Mouse (Mus musculus): Measurements from ENCODE around the gene Ace. TPM values are rescaled to one million over a fixed set of nuclear protein-coding genes. Genes with fewer than 3 reads are reported as not detected.

Ace gene
- polyA plus RNA-seq, 1 experiment from 2014 or later, result 4.8 TPM

DNA sequence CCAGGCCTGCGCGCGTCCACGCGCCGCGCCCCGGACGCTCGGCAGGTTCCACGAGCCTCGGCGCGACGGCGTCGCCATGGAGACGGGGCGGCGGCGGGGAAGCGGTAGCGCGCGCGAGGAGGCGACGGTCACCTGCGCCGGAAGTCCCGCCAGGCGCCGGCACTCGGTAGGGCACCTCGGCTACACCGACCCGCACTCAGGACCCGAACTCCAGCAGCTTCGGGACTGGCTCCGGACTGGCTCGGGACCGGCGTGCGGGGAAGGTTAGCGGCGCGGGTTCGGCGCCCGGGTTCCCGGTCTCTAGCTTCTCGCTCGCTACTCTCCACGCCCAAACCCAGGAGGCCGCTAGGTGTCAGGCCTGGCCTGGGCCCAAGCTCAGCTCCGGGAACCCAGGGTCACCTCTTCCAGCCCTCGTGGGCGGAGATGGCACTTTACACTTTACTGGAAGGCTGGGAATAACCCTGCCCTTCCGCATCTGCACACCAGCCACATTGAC, 23.6 kb upstream of the Ace start:
- Histone ChIP-seq H3K4me3 (ENCODE audit: low read length) (peak overlapping the region; percentile 70), H3K27me3 (ENCODE audit: control insufficient read depth, insufficient read depth, low read length) (peaks cover 4% of the 10 kb centered on the region), H3K9me3 (ENCODE audit: control insufficient read depth, low read length) (no peaks in the 10 kb centered on the region), H3K27ac (ENCODE audit: low read depth, low read length) (peak overlapping the region; percentile 57), H3K4me2 (replicated peaks; ENCODE audit: low read depth, low read length) (peak overlapping the region; percentile 85), H3K36me3 (ENCODE audit: control insufficient read depth, insufficient read depth, low read length) (no peaks in the 10 kb centered on the region), H3K9ac (ENCODE audit: low read depth, low read length) (peak overlapping the region; percentile 72), H3K4me1 (ENCODE audit: control insufficient read depth, insufficient read depth, low read length) (peaks cover 4% of the 10 kb centered on the region; the same call in 1 of the 2 replicates)
- ATAC-seq (ENCODE audit: low FRiP score, low TSS enrichment), result peak; percentile 68
- WGBS, result under 1% methylated on average over 59 of the region's 59 CpGs

DNA sequence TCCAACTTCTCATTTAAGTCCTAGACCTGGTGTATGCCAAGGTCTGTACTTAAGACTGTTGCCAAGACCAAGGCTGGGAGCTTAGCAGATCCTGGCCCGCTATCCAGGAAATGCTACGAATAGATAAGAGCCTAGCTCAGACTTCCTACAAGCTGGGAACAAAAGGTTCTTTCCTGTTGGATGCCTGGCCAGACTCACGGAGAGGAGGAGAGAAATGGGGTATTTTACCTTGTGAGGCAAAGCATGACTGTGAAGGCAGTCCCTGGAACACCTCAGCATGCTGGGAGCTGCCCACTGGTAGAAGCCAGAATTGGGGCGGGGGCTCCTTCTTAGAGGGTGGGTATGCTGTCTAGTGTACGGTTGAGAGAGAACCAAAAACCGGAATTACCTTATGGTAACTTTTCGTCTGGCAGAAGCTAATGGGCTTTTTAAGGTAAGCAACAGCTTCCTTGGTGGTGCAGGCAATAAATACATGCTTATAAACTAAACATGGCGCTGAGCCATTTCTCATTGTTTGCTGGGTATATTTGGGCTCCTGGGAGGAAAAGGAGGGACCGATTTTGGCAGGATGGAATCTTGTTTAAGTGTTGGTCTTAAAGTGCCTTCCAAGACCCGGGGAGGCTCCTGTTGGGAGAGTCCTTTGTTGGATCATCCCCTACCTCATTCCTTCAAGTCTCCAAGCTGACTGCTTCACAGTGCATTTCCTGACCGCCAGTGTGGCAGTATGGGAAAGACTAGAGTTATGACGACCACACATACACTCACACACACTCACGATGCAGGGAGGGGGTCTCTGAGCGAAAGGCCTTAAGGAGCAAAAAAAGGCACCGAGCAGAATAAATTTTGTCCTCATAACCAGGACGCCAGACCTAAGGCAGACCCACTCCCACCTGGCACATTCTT, 22.7 kb upstream of the Ace start:
- Histone ChIP-seq H3K9ac (ENCODE audit: low read depth, low read length) (peak overlapping the region; percentile 72; the same call in 1 of the 2 replicates), H3K27me3 (ENCODE audit: control insufficient read depth, insufficient read depth, low read length) (peaks cover 4% of the 10 kb centered on the region), H3K4me1 (ENCODE audit: control insufficient read depth, insufficient read depth, low read length) (peaks cover 4% of the 10 kb centered on the region; the same call in 1 of the 2 replicates), H3K27ac (ENCODE audit: low read depth, low read length) (no peak overlapping the region), H3K4me3 (ENCODE audit: low read length) (peak overlapping the region; percentile 70; the same call in 1 of the 2 replicates), H3K9me3 (ENCODE audit: control insufficient read depth, low read length) (no peaks in the 10 kb centered on the region), H3K36me3 (ENCODE audit: control insufficient read depth, insufficient read depth, low read length) (no peaks in the 10 kb centered on the region), H3K4me2 (replicated peaks; ENCODE audit: low read depth, low read length) (peak overlapping the region; percentile 85)
- ATAC-seq (ENCODE audit: low FRiP score, low TSS enrichment), result no peak
- WGBS, result 78% methylated on average over 16 of the region's 16 CpGs

DNA sequence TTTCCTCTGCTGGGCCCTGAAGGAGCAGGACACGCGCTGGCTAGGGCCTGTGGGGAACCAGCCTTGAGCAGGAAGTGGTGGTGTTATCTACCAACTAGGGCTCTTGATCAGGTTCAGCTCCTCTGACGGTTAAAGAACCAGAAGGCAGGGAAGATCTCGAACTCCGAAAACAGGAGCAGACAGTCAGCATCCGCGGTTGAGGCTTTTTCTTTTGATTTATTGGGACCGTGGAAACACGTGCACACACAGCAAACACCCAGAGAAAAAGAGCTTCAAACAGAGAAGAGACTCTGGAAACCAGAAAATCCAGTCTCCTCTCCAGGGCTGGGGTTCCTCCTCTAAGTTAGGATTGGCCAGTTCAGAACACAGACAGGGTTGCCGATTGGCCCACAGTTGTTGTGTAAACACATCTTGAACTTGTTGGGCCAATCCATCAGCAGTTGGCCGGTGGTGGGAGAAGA, 21.0 kb upstream of the Ace start:
- Histone ChIP-seq H3K36me3 (ENCODE audit: control insufficient read depth, insufficient read depth, low read length) (no peaks in the 10 kb centered on the region), H3K4me3 (ENCODE audit: low read length) (no peak overlapping the region), H3K27ac (ENCODE audit: low read depth, low read length) (no peak overlapping the region), H3K4me1 (ENCODE audit: control insufficient read depth, insufficient read depth, low read length) (peaks cover 4% of the 10 kb centered on the region; the same call in 1 of the 2 replicates), H3K9me3 (ENCODE audit: control insufficient read depth, low read length) (no peaks in the 10 kb centered on the region), H3K27me3 (ENCODE audit: control insufficient read depth, insufficient read depth, low read length) (peaks cover 4% of the 10 kb centered on the region), H3K4me2 (replicated peaks; ENCODE audit: low read depth, low read length) (no peak overlapping the region), H3K9ac (ENCODE audit: low read depth, low read length) (no peak overlapping the region)
- no peak for ATAC-seq (ENCODE audit: low FRiP score, low TSS enrichment)
- WGBS, result 48% methylated on average over 11 of the region's 11 CpGs

DNA sequence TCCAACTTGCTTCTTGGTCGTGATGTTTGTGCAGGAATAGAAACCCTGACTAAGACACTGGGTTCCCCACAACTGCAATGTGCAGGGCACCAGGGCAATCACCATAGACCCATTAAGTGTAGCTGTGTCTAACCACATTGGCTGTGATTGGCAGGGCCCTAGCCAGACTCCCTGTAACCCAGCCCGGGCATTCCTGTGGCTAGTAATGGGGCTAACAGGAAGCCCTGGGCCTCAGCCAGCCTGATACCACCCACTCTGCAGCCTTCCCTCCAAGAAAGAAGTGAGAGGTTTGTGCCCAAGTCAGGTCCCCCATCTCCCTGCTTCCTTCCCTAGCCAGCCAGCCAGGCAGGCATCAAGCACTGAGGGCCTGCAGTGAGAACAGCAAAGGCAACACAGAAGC, 19.5 kb upstream of the Ace start:
- Histone ChIP-seq H3K4me1 (ENCODE audit: control insufficient read depth, insufficient read depth, low read length) (peaks cover 4% of the 10 kb centered on the region; the same call in 1 of the 2 replicates), H3K9ac (ENCODE audit: low read depth, low read length) (no peak overlapping the region), H3K4me3 (ENCODE audit: low read length) (no peak overlapping the region), H3K9me3 (ENCODE audit: control insufficient read depth, low read length) (no peaks in the 10 kb centered on the region), H3K27ac (ENCODE audit: low read depth, low read length) (no peak overlapping the region), H3K36me3 (ENCODE audit: control insufficient read depth, insufficient read depth, low read length) (no peaks in the 10 kb centered on the region), H3K4me2 (replicated peaks; ENCODE audit: low read depth, low read length) (no peak overlapping the region), H3K27me3 (ENCODE audit: control insufficient read depth, insufficient read depth, low read length) (peaks cover 4% of the 10 kb centered on the region)
- 81% methylated on average over 2 of the region's 2 CpGs for WGBS
- ATAC-seq (ENCODE audit: low FRiP score, low TSS enrichment), result no peak

DNA sequence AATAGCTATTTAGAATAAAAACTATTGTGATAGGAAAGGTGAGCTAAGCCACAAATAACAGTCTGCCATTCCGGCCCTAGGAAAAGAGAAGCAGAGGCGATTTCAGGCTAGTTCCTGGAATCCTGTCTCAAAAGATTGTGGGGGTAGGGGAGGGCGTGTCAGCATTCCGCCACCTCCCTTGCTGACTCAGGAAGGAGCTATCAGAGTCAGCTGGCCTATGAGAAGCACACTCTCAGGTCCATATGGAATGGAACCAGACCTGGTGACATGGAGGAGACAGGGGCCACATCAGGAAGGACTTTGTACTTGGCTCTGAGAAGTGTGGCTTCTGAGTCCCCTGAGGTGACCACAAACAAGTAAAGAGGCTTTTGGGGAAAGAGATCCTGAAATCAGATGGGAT, 17.2 kb upstream of the Ace start:
- ATAC-seq (ENCODE audit: low FRiP score, low TSS enrichment), result no peak
- WGBS, result 72% methylated on average over 4 of the region's 4 CpGs
- Histone ChIP-seq H3K4me3 (ENCODE audit: low read length) (no peak overlapping the region), H3K4me1 (ENCODE audit: control insufficient read depth, insufficient read depth, low read length) (no peaks in the 10 kb centered on the region), H3K9me3 (ENCODE audit: control insufficient read depth, low read length) (no peaks in the 10 kb centered on the region), H3K27ac (ENCODE audit: low read depth, low read length) (no peak overlapping the region), H3K36me3 (ENCODE audit: control insufficient read depth, insufficient read depth, low read length) (no peaks in the 10 kb centered on the region), H3K9ac (ENCODE audit: low read depth, low read length) (peak overlapping the region; percentile 28; the same call in 1 of the 2 replicates), H3K4me2 (replicated peaks; ENCODE audit: low read depth, low read length) (no peak overlapping the region), H3K27me3 (ENCODE audit: control insufficient read depth, insufficient read depth, low read length) (no peaks in the 10 kb centered on the region)

DNA sequence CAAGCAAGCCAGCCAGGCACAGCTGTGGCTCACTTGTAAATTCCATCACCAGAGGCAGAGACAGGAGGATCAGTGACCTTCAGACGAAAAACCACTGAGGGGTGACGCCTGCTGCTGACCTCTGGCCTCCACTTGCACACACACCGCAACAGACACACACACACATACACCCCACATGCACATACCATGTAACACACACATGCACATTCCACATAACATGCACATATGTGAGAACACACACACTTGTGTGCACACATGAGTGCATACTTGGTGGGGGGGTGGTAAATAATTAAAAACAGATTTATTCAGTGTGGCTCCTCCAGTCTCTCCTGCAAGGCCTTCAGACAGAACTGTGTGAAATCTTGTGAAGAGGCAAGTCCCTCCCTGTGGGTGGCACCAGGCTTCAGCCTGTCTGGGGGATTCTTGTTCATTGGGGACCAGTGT, 16.1 kb upstream of the Ace start:
- Histone ChIP-seq H3K36me3 (ENCODE audit: control insufficient read depth, insufficient read depth, low read length) (no peaks in the 10 kb centered on the region), H3K9me3 (ENCODE audit: control insufficient read depth, low read length) (no peaks in the 10 kb centered on the region), H3K27me3 (ENCODE audit: control insufficient read depth, insufficient read depth, low read length) (no peaks in the 10 kb centered on the region), H3K27ac (ENCODE audit: low read depth, low read length) (no peak overlapping the region; the same call in 1 of the 2 replicates), H3K4me3 (ENCODE audit: low read length) (no peak overlapping the region), H3K4me2 (replicated peaks; ENCODE audit: low read depth, low read length) (no peak overlapping the region), H3K4me1 (ENCODE audit: control insufficient read depth, insufficient read depth, low read length) (no peaks in the 10 kb centered on the region), H3K9ac (ENCODE audit: low read depth, low read length) (no peak overlapping the region)
- peak; percentile 56; the same call in 1 of the 2 replicates for ATAC-seq (ENCODE audit: low FRiP score, low TSS enrichment)
- WGBS, result 24% methylated on average over 3 of the region's 3 CpGs

DNA sequence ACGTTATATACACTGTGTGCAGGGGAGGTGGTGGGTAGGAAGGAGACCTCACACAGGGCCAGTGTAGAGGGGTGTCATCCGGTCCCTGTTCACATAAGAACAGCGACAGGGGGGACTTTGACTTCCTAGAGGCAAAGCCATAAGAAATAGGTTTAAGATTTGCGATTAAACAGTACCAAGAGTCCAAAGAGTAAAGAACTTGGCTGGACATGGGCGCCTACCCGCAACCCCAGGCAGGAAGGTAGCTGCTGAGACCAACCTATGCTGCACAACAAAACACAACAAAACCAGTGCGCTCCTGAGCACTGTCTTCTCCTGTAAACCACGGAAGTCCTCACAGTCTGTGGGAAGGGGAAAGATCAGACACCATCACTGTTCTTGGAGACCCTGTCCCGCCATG, 15.6 kb upstream of the Ace start:
- Histone ChIP-seq H3K27ac (ENCODE audit: low read depth, low read length) (no peak overlapping the region; the same call in 1 of the 2 replicates), H3K4me2 (replicated peaks; ENCODE audit: low read depth, low read length) (no peak overlapping the region), H3K4me1 (ENCODE audit: control insufficient read depth, insufficient read depth, low read length) (no peaks in the 10 kb centered on the region), H3K9ac (ENCODE audit: low read depth, low read length) (no peak overlapping the region), H3K4me3 (ENCODE audit: low read length) (no peak overlapping the region), H3K27me3 (ENCODE audit: control insufficient read depth, insufficient read depth, low read length) (no peaks in the 10 kb centered on the region), H3K36me3 (ENCODE audit: control insufficient read depth, insufficient read depth, low read length) (no peaks in the 10 kb centered on the region), H3K9me3 (ENCODE audit: control insufficient read depth, low read length) (no peaks in the 10 kb centered on the region)
- 84% methylated on average over 9 of the region's 9 CpGs for WGBS
- ATAC-seq (ENCODE audit: low FRiP score, low TSS enrichment), result no peak

DNA sequence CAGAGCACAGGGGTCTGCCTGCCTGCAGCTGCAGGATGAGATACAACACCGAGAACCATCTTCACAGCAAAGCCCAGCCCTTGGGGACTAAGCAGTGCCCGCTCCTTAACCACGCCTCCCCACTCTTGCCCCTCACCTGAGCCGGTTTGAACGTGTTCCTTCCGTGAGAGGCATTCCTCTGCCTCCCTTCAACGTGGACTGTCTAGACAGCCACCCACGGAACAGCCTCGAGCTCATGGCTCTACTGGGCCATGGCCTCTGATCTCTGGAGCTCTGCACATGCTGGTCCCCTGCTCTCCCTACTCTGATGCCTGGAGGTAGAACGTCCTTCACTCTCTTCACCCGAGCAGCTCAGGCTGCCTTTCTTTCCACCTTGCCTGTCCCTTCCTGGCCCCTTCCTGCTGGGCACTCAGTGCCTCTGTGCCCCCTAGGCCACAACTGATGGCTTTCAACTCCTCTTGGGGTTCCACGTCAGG, 14.8 kb upstream of the Ace start, which contains the start of gene Cyb561:
Gene Cyb561 (minus strand): TSS at position 426 of the 476 bp plus-strand sequence.
- WGBS, result 68% methylated on average over 12 of the region's 12 CpGs
- no peaks in the 10 kb centered on the region for H3K27me3 ChIP-seq (ENCODE audit: control insufficient read depth, insufficient read depth, low read length)
- no peaks in the 10 kb centered on the region for H3K4me1 ChIP-seq (ENCODE audit: control insufficient read depth, insufficient read depth, low read length)
- H3K27ac ChIP-seq (ENCODE audit: low read depth, low read length), result no peak within 1 kb of the TSS
- ATAC-seq (ENCODE audit: low FRiP score, low TSS enrichment), result no peak
- H3K36me3 ChIP-seq (ENCODE audit: control insufficient read depth, insufficient read depth, low read length), result no peaks in the 10 kb centered on the region
- no peak within 1 kb of the TSS for H3K4me2 ChIP-seq (replicated peaks; ENCODE audit: low read depth, low read length)
- no peaks in the 10 kb centered on the region for H3K9me3 ChIP-seq (ENCODE audit: control insufficient read depth, low read length)
- no peak within 1 kb of the TSS for H3K4me3 ChIP-seq (ENCODE audit: low read length)
- H3K9ac ChIP-seq (ENCODE audit: low read depth, low read length), result no peak within 1 kb of the TSS

DNA sequence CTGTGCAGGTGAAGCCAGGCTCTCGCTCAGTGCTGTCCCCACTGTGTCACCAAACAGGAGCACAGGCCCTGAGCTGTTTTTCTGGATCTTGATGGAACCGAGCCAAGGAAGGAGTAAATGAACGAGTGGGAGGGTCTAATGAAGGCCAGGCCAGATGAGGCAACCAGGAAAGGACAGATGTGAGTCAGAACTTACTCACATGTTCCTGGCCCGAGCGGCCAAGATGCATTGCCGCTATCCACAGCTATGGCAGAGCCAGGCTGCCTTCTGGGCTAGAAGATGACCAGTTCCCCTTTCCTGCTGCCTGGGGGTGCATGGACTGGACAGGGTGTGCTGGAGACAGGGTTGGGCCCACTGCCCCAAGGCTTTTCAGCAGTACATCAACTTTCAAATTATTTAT, 14.3 kb upstream of the Ace start:
- no peak overlapping the region for H3K4me3 ChIP-seq (ENCODE audit: low read length)
- no peaks in the 10 kb centered on the region for H3K36me3 ChIP-seq (ENCODE audit: control insufficient read depth, insufficient read depth, low read length)
- H3K27me3 ChIP-seq (ENCODE audit: control insufficient read depth, insufficient read depth, low read length), result no peaks in the 10 kb centered on the region
- no peaks in the 10 kb centered on the region for H3K9me3 ChIP-seq (ENCODE audit: control insufficient read depth, low read length)
- H3K4me1 ChIP-seq (ENCODE audit: control insufficient read depth, insufficient read depth, low read length), result no peaks in the 10 kb centered on the region
- H3K4me2 ChIP-seq (replicated peaks; ENCODE audit: low read depth, low read length), result no peak overlapping the region
- no peak overlapping the region for H3K9ac ChIP-seq (ENCODE audit: low read depth, low read length)
- H3K27ac ChIP-seq (ENCODE audit: low read depth, low read length), result no peak overlapping the region
- WGBS, result 76% methylated on average over 6 of the region's 6 CpGs
- ATAC-seq (ENCODE audit: low FRiP score, low TSS enrichment), result no peak
